Mouse (Mus musculus) adrenal gland, adult (tissue): ENCODE data around the gene Ccdc122.
"Not testable (repeated sequence)": the region's sequence is repeated elsewhere in the genome, so short reads cannot be mapped to it uniquely, and the experiment has no call there.

Experiments used
- DNase-seq, 2 experiments: peaks; one replicate each; pipeline ENCODE4 v3.0.0; 2022 to 2023; ENCODE audit warnings: low spot score in 1 of 2; ENCODE audit not compliant: inconsistent age in 2 of 2

Gene Ccdc122

DNA sequence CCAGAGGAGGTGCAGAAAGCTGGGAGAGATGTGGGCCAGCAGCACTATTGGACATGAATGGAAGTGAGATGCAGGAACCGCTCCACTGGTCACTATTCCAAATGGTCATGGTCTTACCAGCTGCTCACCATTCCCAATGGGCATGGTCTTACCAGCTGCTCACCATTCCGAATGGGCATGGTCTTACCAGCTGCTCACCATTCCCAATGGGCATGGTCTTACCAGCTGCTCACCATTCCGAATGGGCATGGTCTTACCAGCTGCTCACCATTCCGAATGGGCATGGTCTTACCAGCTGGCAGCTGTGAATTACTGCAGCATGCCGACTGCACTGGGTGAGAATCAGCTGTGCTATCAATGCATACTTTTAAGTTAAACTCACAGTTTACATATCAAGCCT lies 74.0 kb downstream of the Ccdc122 start:
- DNase-seq, result not testable (repeated sequence)

DNA sequence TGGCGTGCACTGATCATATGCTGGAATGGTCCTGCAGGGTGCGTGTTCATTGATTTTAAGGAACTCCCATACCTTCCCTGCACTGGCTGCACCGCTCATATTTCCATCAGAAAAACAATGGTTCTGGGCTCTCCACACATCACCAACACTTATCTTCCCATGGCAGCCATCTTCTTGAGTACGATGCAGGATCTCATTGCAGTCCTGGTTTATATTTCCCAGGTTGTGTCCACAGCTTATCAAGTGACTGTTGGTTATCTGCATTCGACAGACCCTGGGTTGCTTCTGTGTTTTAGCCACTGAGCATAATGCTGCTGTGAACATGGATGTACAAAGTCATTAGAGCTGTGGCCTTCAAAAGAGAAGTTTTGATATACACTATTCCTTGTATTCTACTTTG lies 94.0 kb downstream of the Ccdc122 start:
- DNase-seq, result no peak

DNA sequence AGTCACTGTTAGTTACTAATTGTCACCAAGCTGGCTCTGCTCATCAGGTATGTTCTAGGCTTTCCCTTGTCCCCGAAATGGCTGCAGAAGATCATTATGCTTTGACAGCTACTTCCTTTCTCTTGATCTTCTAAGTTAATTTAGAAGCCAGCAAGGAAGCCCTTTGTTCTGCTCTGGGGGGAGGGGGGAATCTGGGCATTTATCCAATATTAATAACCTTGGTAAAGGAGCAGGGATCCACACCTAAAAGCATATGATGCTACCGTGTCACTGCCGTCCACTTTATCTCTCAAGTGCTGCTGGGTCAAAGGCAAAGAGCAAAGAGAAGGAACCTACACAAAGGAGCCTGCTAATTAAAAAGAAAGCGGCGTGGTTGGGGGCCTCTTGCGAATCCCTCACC lies 100.4 kb downstream of the Ccdc122 start:
- no peak for DNase-seq

DNA sequence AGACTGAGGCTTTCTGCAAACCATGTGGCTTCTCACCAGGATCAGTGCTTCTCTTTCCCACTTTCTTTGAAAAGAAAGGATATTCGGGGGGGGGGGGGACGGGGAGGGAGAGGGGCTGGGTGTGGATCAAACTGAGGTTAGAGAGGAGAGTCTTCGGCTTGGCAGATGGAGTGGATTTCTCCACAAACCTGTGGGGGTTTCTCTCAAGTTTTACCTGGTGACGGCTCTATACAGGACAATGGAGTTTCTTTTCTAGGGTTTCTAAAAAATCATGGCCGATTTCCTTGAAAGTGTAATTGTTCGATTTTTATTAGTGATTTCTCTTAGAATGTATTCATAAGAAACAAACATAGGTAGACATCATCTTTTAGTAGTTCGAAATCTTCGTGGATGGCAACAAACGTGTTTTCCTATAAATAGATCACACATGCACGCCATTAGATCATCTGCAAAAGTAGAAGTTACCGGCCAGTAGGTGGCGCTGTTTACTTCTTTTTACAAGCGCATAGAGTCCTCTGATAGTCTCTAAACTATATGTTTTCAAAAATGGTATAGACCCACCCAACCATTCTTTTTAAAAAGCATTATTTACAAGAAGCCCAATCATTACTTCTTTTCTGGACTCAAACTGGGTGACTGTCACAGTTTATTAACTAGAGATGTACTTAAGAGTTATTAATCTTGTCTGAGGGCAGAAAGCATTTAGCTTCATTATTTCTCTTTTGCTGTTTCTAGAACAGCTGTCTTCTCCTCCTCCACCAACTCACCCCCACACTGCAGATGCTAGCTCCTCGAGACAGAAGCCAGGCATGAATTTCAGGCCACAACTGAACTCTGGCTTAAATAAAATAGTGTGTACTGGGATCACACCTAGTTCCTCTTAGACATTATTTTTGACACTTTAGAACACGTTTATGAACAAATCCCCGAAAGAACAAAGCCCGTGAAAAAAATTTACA lies 105.0 kb downstream of the Ccdc122 start:
- DNase-seq, result peak; percentile 47 to 89

DNA sequence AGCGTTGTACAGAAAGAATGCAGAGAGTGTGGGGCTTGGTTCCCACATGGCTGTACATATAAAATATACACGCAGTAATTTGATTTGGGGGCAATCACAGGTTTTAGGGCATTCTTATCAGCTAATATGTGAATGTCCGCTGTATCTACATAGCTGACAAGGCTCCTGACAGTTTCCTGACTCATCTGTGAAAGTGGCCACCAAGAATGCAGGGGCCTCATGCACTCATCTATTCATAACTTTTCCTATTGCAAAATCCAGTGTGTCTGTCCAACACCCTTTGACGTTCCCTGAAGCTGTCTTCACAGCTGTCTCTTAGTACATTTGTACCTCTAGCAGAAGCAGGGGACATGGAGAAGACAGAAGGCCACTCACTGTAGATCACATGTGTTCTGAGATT lies 108.5 kb downstream of the Ccdc122 start:
- no peak for DNase-seq

DNA sequence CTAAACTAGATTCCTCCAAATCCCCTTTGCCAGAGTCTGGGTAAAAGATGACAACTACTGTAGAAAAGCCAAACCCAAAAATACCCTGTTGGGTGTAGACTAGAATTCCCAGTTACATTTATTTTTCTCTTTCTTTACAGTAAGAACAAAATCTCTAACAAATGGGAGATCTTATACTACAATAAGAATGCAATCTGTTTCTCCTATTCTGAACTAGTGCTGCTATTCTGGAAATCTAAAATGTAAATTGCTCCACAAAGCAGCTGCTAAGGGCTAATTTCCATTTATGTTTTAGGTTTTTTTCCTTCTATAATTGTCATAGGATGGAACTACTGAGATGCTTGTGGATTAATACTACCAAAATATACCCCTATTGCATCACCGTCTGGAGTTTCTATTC lies 111.1 kb downstream of the Ccdc122 start:
- no peak for DNase-seq

DNA sequence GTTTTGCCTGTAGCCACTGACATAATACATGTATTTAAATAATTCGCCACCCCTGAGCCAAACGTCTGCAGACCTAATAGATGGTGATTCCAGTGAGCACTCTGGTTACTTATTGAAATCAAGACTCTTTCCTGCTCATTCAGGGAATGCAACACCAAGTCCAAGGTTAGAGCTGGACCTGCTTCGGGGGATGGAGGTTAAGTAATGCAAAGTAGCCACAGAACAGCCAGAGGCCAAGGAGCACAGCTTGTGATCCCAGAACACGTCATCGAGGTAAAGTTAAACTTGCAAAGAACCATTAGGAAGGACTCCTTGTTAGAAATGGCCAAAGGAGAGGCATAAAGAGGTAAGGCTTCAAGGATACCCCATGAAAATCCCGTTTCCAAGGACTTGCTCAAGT lies 114.0 kb downstream of the Ccdc122 start:
- no peak for DNase-seq

DNA sequence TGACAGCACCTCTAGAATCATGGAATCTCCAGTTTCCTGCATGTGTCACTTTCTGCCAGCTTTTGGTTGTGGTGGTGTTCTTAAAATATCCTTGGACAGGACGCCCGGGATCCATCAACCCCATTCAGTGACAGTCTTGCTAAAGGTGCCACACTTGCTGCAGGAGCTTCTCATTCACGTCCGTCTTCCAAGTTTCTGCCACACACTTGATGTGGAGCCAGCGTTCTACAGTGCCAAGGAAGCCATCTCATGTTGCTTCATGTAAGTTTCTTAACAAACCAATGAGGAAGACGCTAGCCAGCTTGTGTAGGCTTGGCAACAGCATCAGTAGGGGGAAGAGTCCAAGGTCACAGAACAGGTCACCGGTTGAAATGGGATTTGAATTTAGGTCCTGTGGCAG lies 114.9 kb downstream of the Ccdc122 start:
- no peak for DNase-seq

DNA sequence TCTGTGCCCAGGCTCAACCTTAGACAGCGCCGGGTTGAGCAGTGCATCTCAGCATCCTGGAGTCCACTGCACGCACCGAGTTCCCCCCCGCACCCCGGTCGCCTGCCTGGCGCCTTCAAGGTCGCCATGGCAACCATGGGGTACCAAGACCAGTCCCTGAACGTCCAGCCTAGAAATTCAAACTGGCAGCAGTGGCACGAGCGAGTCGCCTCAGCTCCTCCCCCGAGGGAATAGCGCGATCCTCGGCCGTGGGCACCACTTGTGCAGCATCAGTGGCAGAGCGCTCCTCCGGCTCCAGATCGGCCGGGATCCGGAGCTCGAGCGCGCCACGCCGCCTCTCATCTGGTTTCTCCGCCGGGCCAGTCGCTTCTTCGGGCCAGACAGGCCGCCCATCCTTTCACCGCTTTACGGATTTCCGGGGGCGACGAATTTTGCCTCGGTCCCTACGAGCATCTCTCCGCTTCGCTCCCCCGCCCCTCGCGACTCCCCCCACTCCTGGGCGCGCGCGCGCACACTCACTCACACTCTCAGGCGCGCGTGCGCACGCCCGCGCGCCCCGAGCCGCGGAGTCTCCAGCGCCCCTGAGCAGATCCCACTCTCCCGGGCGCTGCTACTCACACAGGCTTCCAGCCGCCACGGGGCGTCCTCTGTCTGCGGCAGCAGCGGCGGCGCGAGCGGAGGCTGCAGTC lies 119.8 kb downstream of the Ccdc122 start, which contains the start of gene Enox1:
TSS of gene Enox1 (plus strand) at position 542 of the 689 bp plus-strand sequence.
- DNase-seq, result peak; percentile 52 to 75

DNA sequence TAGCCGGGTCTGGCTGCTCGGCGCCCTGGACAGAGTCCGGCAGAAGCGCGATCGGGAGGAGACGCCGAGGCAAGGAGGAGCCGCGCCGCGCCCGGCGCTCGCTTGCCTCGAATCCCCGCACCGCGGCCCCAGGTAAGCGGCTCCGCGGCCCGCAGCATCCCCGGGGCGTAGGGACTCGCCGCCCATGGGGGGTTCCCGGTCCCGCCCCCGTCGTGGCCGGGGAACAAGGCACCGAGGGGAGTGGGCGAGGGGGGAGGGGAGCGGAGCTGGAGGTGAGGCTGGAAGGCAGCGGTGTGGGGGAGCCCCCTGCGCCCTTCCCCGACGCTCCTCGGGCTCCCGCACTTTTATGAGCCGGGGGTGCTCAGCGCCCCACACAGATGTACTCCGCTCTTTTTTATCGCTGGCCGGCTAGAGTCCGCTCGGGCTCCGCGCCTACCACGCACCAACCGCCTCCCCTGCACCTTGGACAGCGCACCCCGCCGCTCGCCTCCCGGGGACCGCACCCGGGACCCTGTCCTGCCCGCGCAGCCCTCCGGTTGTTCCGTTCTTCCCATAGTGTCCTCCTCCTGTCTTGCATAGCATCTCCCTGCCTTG lies 120.4 kb downstream of the Ccdc122 start:
- DNase-seq, result peak in 1 of 2 experiments; percentile 38

DNA sequence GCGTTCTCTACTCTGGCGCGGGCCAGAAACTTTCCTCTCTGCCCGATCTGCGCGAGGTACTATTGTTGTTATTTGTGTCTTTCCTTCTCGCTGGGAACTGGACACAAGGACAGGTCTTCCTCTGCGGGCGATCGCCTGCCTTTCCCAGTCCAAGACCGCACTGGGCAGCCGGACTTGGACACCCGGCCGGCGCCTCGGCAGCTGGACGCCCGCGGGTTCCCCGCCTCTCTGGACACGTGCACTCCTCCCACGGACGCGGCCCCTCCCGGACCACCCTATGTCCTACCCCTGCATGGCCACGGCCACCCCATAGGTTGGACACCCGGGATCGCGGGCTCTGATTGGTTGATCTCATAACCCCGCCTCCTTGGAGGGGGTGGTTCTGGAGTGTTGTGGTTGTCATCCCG lies 120.9 kb downstream of the Ccdc122 start:
- DNase-seq, result peak; percentile 68 to 80

DNA sequence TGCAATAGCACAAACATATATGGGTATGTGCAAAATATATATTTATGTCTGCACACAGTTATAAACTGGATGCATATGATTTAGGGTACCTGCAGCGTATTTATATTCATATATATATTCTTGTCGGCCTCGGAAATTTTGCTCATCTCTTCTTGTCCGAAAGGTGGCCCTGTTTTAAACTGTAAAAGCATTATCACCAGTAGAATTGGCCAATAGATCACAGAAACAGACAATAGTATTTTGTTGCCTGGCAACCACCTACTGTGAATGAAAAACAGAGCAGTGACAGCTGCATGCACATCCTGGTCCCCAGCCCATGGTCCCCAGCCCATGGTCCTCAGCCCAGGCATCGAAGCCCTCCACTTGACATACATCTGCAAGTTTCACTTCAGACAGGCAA lies 122.8 kb downstream of the Ccdc122 start:
- DNase-seq, result no peak
